ENCODE assay signal across 8 mouse cellular contexts in the genomic region with DNA sequence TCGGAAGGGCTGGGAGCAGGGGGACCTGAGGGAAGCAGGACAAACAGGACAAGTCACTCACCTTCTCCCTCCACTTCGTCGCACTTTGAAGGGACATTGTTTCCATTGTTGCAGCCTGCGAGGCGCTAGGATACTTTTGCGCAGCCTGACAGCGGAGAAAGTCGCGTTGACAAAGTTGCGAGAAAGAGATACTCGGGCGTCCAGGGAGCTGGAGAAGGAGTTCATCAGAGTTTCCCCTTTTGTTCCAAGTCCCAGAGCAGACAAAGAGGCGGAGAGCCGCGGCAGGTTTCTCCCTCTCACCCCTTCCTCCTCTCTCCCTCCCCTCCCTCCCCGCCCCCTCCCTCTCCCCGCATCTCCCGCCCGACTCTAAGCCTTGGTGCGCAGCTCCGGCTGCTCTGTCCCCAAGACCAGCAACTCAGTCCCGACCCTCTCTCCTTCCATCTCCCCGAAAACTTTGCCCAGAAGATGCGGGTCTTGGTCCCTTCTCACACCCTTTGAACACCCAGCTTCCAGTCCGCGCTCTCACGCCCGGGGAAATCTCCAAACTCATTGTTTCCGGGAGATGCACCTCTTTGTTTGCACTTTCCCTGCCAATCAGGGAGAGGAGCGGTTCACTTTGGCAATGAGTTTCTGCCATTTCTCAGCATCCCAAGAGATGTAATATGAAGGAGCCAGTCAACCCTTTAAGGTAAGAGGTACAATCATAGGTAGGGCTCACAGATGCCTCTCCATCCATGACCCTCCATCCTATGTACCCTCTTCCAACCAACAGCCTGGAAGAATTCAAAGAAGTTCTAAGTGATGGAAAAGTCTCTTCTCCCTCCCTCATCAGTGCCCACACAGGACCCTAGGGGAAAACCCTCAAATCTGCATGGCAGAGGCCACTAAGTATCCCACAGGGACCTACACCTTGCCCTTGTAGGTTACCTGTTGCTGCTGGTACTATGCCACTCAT.
A peak's percentile ranks its signal among the peaks of the same experiment; 100 is the strongest.
DNase-seq lines count a peak whose midpoint lies in the region; ATAC-seq and TF ChIP-seq lines count a peak whose summit lies in the region.

No protein-coding gene starts in this region.

- H3K27me3 ChIP-seq in forebrain, postnatal 0 days (ENCODE audit: insufficient read depth, low read length) = no peaks in the 10 kb centered on the region
- H3K27me3 ChIP-seq in intestine, embryonic 15.5 days (replicated peaks) = peaks cover 15% of the 10 kb centered on the region
- no peaks in the 10 kb centered on the region for H3K27me3 ChIP-seq in testis, adult 2 months (ENCODE audit: control insufficient read depth, insufficient read depth, low read length)

- H3K9ac ChIP-seq in forebrain, postnatal 0 days = peak overlapping the region; percentile 48
- peak overlapping the region; percentile 49 for H3K9ac ChIP-seq in intestine, embryonic 15.5 days

- no peak overlapping the region for H3K27ac ChIP-seq in forebrain, postnatal 0 days (ENCODE audit: low read depth, low read length)
- H3K27ac ChIP-seq in intestine, embryonic 15.5 days = no peak overlapping the region
- no peak overlapping the region for H3K27ac ChIP-seq in testis, adult 2 months (ENCODE audit: control insufficient read depth, insufficient read depth, low read depth, low read length)

- no peak for TF ChIP-seq POLR2A in testis, adult 2 months (IDR thresholded peaks at IDR 0.05; ENCODE audit: control insufficient read depth, low read depth, low read length)

- H3K4me3 ChIP-seq in forebrain, postnatal 0 days (ENCODE audit: low read depth, low read length) = peak overlapping the region; percentile 59
- peak overlapping the region; percentile 46 for H3K4me3 ChIP-seq in intestine, embryonic 15.5 days (replicated peaks)
- H3K4me3 ChIP-seq in testis, adult 2 months (ENCODE audit: control insufficient read depth, low read depth, low read length) = peak overlapping the region; percentile 66

- no peaks in the 10 kb centered on the region for H3K36me3 ChIP-seq in forebrain, postnatal 0 days (ENCODE audit: insufficient read depth)
- H3K36me3 ChIP-seq in intestine, embryonic 15.5 days = no peaks in the 10 kb centered on the region
- no peaks in the 10 kb centered on the region for H3K36me3 ChIP-seq in testis, adult 2 months (ENCODE audit: control insufficient read depth, insufficient read depth, low read length)

- no peak for ATAC-seq in CD4-positive, CD25-positive, alpha-beta regulatory T cell, adult 4 months
- ATAC-seq in forebrain, postnatal 0 days = peak; percentile 69
- ATAC-seq in intestine, embryonic 15.5 days = peak; percentile 65; the same call in 1 of the 2 replicates
- ATAC-seq in megakaryocyte, adult 5-6 weeks (ENCODE audit: poor library complexity, severe bottlenecking) = peak; percentile 41

- TF ChIP-seq CTCF in forebrain, postnatal 0 days (IDR thresholded peaks at IDR 0.05; ENCODE audit: low read depth) = no peak
- no peak for TF ChIP-seq CTCF in testis, adult 2 months (IDR thresholded peaks at IDR 0.05; ENCODE audit: control insufficient read depth, insufficient read depth, insufficient replicate concordance, low read depth, low read length)

- 1% methylated on average over 30 of the region's 30 CpGs for WGBS in forebrain, postnatal 0 days
- WGBS in intestine, embryonic 15.5 days = 2% methylated on average over 29 of the region's 30 CpGs

- H3K4me1 ChIP-seq in forebrain, postnatal 0 days (ENCODE audit: insufficient read depth) = peaks cover 5% of the 10 kb centered on the region; the same call in 1 of the 2 replicates
- H3K4me1 ChIP-seq in intestine, embryonic 15.5 days (replicated peaks) = no peaks in the 10 kb centered on the region
- peaks cover 7% of the 10 kb centered on the region for H3K4me1 ChIP-seq in testis, adult 2 months (ENCODE audit: control insufficient read depth, insufficient read depth, low read length)

- peak overlapping the region; percentile 76 for H3K4me2 ChIP-seq in forebrain, postnatal 0 days (ENCODE audit: low read depth)
- peak overlapping the region; percentile 70 for H3K4me2 ChIP-seq in intestine, embryonic 15.5 days (replicated peaks)

- no peaks in the 10 kb centered on the region for H3K9me3 ChIP-seq in forebrain, postnatal 0 days (ENCODE audit: low read length)
- no peaks in the 10 kb centered on the region for H3K9me3 ChIP-seq in intestine, embryonic 15.5 days

- DNase-seq in CD4-positive, CD25-positive, alpha-beta regulatory T cell, adult 2 months (ENCODE audit: low read depth, low spot score) = peak; percentile 31
- peak; percentile 52 for DNase-seq in Muller cell, postnatal 12 days (ENCODE audit: inconsistent ontology term)
- DNase-seq in forebrain, postnatal 0 days = peak; percentile 45
- DNase-seq in cerebellum, adult 18-20 months = no peak

Comparison
In these comparisons a context has a peak if more than half of its experiments do, and no peak if none do; other contexts are left out.
1. DNase-seq: peak in CD4-positive, CD25-positive, alpha-beta regulatory T cell, adult 2 months (single experiment), Muller cell, postnatal 12 days (single experiment) and forebrain, postnatal 0 days (single experiment); none in cerebellum, adult 18-20 months (0 of 2).
2. Peak in every context shown above with its lines, with median percentiles within 50 percentile points of each other: H3K4me3 ChIP-seq.